23 mouse cellular contexts compared by ENCODE assay signal in the genomic region with DNA sequence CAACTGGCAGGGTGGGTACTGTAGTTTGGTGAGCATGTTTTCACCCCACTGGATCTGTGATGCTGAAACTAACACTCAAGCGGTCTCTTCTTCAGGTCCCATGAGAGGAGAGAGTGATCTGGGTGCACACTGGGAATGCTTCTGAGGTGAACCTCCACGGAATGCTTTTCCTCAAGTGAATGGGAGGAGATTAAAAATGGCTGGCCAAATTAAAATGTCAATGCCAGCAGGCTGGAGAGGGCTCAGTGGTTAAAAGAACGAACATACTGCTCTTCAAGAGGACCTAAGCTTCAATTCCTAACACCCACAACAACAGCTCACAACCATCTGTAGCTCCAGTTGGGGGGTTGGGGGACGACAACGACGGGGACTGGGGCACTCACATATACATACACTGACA.
"Had no signal": no experiment of that assay in that cellular context is flagged by ENCODE, and none has a peak within 500 bp of the region (broad histone marks: within the 10 kb centered on the region; RNA-seq: fewer than 3 reads in every experiment).

No protein-coding gene starts in this region.

- H3K4me1 ChIP-seq: heart, embryonic 10.5 days; heart, embryonic 12.5 days; hindbrain, embryonic 10.5 days; hindbrain, embryonic 12.5 days; limb, embryonic 10.5 days; limb, embryonic 12.5 days; liver, embryonic 13.5 days had no signal

- H3K9me3 ChIP-seq: heart, embryonic 10.5 days; heart, embryonic 12.5 days; hindbrain, embryonic 10.5 days; hindbrain, embryonic 12.5 days; intestine, embryonic 15.5 days; limb, embryonic 10.5 days; limb, embryonic 12.5 days; liver, embryonic 13.5 days had no signal

- H3K4me3 ChIP-seq: gastrocnemius, adult 2 months; heart, embryonic 10.5 days; heart, embryonic 12.5 days; hindbrain, embryonic 10.5 days; hindbrain, embryonic 12.5 days; intestine, embryonic 15.5 days; layer of hippocampus, adult 2 months; left cerebral cortex, adult 2 months; limb, embryonic 10.5 days; limb, embryonic 12.5 days; liver, embryonic 13.5 days had no signal

- H3K27me3 ChIP-seq: heart, embryonic 12.5 days; hindbrain, embryonic 12.5 days; intestine, embryonic 15.5 days; limb, embryonic 12.5 days; liver, embryonic 13.5 days had no signal

- H3K9ac ChIP-seq: heart, embryonic 12.5 days; hindbrain, embryonic 12.5 days; hindbrain, embryonic 14.5 days; intestine, embryonic 15.5 days; limb, embryonic 12.5 days; liver, embryonic 13.5 days had no signal

- H3K36me3 ChIP-seq: hindbrain, embryonic 12.5 days; intestine, embryonic 15.5 days had no signal

- DNase-seq: gastrocnemius, adult 2 months; gastrocnemius, postnatal 10 days; gastrocnemius, postnatal 25 days; heart, adult 18-20 months; heart, postnatal 10 days; heart, postnatal 4 days; kidney, adult 18-20 months; kidney, adult 8-10 months; kidney, postnatal 10 days; kidney, postnatal 25 days; kidney, postnatal 4 days; liver; liver, embryonic 13.5 days had no signal

- H3K27ac ChIP-seq: gastrocnemius, adult 2 months; heart, embryonic 10.5 days; hindbrain, embryonic 10.5 days; hindbrain, embryonic 12.5 days; hindbrain, embryonic 14.5 days; intestine, embryonic 15.5 days; layer of hippocampus, adult 2 months; left cerebral cortex, adult 2 months; limb, embryonic 10.5 days; limb, embryonic 12.5 days; liver, embryonic 13.5 days had no signal
